Mouse (Mus musculus): ENCODE measurements around the gene Cnot8. TPM values are rescaled to one million over a fixed set of nuclear protein-coding genes. Genes with fewer than 3 reads are reported as not detected.

Gene Cnot8
- polyA plus RNA-seq, 1 experiment from 2014 or later = 92.6 TPM

- WGBS = 79% methylated on average over 6 of the region's 6 CpGs
- Histone ChIP-seq H3K36me3 (ENCODE audit: control insufficient read depth, insufficient read depth, low read length) (peaks cover 59% of the 10 kb centered on the region), H3K9ac (replicated peaks; ENCODE audit: low read depth, low read length) (no peak overlapping the region), H3K27ac (ENCODE audit: low read length) (no peak overlapping the region), H3K4me3 (ENCODE audit: low read depth, low read length) (no peak overlapping the region), H3K4me2 (replicated peaks; ENCODE audit: low read depth, low read length) (no peak overlapping the region), H3K9me3 (ENCODE audit: control insufficient read depth, low read depth, low read length) (no peaks in the 10 kb centered on the region), H3K4me1 (ENCODE audit: control insufficient read depth, insufficient read depth, low read length) (no peaks in the 10 kb centered on the region), H3K27me3 (ENCODE audit: control insufficient read depth, insufficient read depth, low read length) (no peaks in the 10 kb centered on the region)
- ATAC-seq (ENCODE audit: insufficient number of reproducible peaks, insufficient read depth, low FRiP score, low read depth) = no peak
Observed at GRCm38 (mm10) chr11:58129302-58129843, 25.4 kb downstream of the Cnot8 start.

DNA sequence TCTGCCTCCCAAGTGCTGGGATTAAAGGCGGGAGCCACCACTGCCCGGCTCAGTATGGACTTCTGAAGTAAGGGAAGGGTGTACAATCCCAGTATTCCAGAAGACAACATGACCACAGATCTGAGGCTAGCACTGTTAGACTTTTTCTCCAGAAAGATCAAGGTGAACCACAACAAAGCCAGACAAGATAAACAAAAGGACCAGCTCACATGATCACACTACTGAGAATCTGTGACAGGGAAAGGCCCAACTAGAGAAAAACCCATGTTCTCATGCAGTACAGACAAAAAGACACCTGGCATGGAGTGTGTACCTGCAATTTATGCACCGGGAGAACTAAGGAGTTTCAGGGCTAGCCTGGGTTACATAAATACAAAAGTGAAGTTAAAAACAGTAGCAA is 28.1 kb downstream of the Cnot8 start:
- H3K9ac ChIP-seq (replicated peaks; ENCODE audit: low read depth, low read length) = no peak overlapping the region
- no peak for ATAC-seq (ENCODE audit: insufficient number of reproducible peaks, insufficient read depth, low FRiP score, low read depth)
- no peaks in the 10 kb centered on the region for H3K9me3 ChIP-seq (ENCODE audit: control insufficient read depth, low read depth, low read length)
- no peak overlapping the region for H3K4me3 ChIP-seq (ENCODE audit: low read depth, low read length)
- WGBS = 96% methylated on average over 3 of the region's 3 CpGs
- no peaks in the 10 kb centered on the region for H3K4me1 ChIP-seq (ENCODE audit: control insufficient read depth, insufficient read depth, low read length)
- H3K27me3 ChIP-seq (ENCODE audit: control insufficient read depth, insufficient read depth, low read length) = no peaks in the 10 kb centered on the region
- H3K36me3 ChIP-seq (ENCODE audit: control insufficient read depth, insufficient read depth, low read length) = peaks cover 67% of the 10 kb centered on the region
- H3K4me2 ChIP-seq (replicated peaks; ENCODE audit: low read depth, low read length) = no peak overlapping the region
- no peak overlapping the region for H3K27ac ChIP-seq (ENCODE audit: low read length)

DNA sequence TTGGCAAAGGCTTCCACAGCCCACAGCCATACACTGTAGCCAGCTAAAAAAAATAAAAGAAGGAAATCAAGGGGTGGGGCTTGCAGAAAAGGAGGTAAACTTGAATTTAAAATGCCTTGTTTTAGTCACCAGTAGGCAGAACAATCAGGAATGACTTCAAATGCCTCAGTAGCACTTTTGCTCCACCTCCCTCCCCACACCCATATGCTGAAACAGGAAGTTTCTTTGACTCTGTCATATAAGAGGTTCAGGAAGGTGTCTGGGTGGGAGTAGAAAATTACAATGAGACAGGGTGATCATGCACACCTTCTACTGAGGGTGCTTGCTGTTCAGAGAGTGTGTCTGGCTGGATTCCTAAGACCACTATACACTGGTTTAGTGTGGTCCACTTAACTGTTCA is 30.9 kb downstream of the Cnot8 start:
- H3K4me2 ChIP-seq (replicated peaks; ENCODE audit: low read depth, low read length) = no peak overlapping the region
- no peak for ATAC-seq (ENCODE audit: insufficient number of reproducible peaks, insufficient read depth, low FRiP score, low read depth)
- no peak overlapping the region for H3K4me3 ChIP-seq (ENCODE audit: low read depth, low read length)
- H3K36me3 ChIP-seq (ENCODE audit: control insufficient read depth, insufficient read depth, low read length) = peaks cover 63% of the 10 kb centered on the region
- no peak overlapping the region for H3K27ac ChIP-seq (ENCODE audit: low read length)
- no peaks in the 10 kb centered on the region for H3K4me1 ChIP-seq (ENCODE audit: control insufficient read depth, insufficient read depth, low read length)
- no peak overlapping the region for H3K9ac ChIP-seq (replicated peaks; ENCODE audit: low read depth, low read length)
- H3K9me3 ChIP-seq (ENCODE audit: control insufficient read depth, low read depth, low read length) = no peaks in the 10 kb centered on the region
- no peaks in the 10 kb centered on the region for H3K27me3 ChIP-seq (ENCODE audit: control insufficient read depth, insufficient read depth, low read length)

- ATAC-seq (ENCODE audit: insufficient number of reproducible peaks, insufficient read depth, low FRiP score, low read depth) = no peak
- H3K9ac ChIP-seq (replicated peaks; ENCODE audit: low read depth, low read length) = no peak overlapping the region
- H3K36me3 ChIP-seq (ENCODE audit: control insufficient read depth, insufficient read depth, low read length) = peaks cover 65% of the 10 kb centered on the region
Observed at GRCm38 (mm10) chr11:58135296-58135695, 31.3 kb downstream of the Cnot8 start.

GRCm38 (mm10) chr11:58136677-58137076 is 32.7 kb downstream of the Cnot8 start:
- Histone ChIP-seq H3K4me3 (ENCODE audit: low read depth, low read length) (no peak overlapping the region), H3K4me1 (ENCODE audit: control insufficient read depth, insufficient read depth, low read length) (no peaks in the 10 kb centered on the region), H3K4me2 (replicated peaks; ENCODE audit: low read depth, low read length) (no peak overlapping the region), H3K27ac (ENCODE audit: low read length) (no peak overlapping the region), H3K27me3 (ENCODE audit: control insufficient read depth, insufficient read depth, low read length) (no peaks in the 10 kb centered on the region), H3K36me3 (ENCODE audit: control insufficient read depth, insufficient read depth, low read length) (peaks cover 74% of the 10 kb centered on the region), H3K9ac (replicated peaks; ENCODE audit: low read depth, low read length) (no peak overlapping the region), H3K9me3 (ENCODE audit: control insufficient read depth, low read depth, low read length) (no peaks in the 10 kb centered on the region)
- ATAC-seq (ENCODE audit: insufficient number of reproducible peaks, insufficient read depth, low FRiP score, low read depth) = no peak
- WGBS = 92% methylated on average over 6 of the region's 6 CpGs

More at GRCm38 (mm10) chr11:58135296-58135695, 31.3 kb downstream of the Cnot8 start:
- H3K4me2 ChIP-seq (replicated peaks; ENCODE audit: low read depth, low read length) = no peak overlapping the region
- no peak overlapping the region for H3K27ac ChIP-seq (ENCODE audit: low read length)
- H3K9me3 ChIP-seq (ENCODE audit: control insufficient read depth, low read depth, low read length) = no peaks in the 10 kb centered on the region
- H3K4me1 ChIP-seq (ENCODE audit: control insufficient read depth, insufficient read depth, low read length) = no peaks in the 10 kb centered on the region
- H3K4me3 ChIP-seq (ENCODE audit: low read depth, low read length) = no peak overlapping the region
- no peaks in the 10 kb centered on the region for H3K27me3 ChIP-seq (ENCODE audit: control insufficient read depth, insufficient read depth, low read length)

- 90% methylated on average over 11 of the region's 11 CpGs for WGBS
- H3K4me1 ChIP-seq (ENCODE audit: control insufficient read depth, insufficient read depth, low read length) = no peaks in the 10 kb centered on the region
- H3K4me3 ChIP-seq (ENCODE audit: low read depth, low read length) = no peak overlapping the region
- H3K4me2 ChIP-seq (replicated peaks; ENCODE audit: low read depth, low read length) = no peak overlapping the region
- no peaks in the 10 kb centered on the region for H3K27me3 ChIP-seq (ENCODE audit: control insufficient read depth, insufficient read depth, low read length)
- no peak overlapping the region for H3K9ac ChIP-seq (replicated peaks; ENCODE audit: low read depth, low read length)
- no peak for ATAC-seq (ENCODE audit: insufficient number of reproducible peaks, insufficient read depth, low FRiP score, low read depth)
- no peak overlapping the region for H3K27ac ChIP-seq (ENCODE audit: low read length)
- no peaks in the 10 kb centered on the region for H3K9me3 ChIP-seq (ENCODE audit: control insufficient read depth, low read depth, low read length)
- H3K36me3 ChIP-seq (ENCODE audit: control insufficient read depth, insufficient read depth, low read length) = peaks cover 76% of the 10 kb centered on the region
Observed at GRCm38 (mm10) chr11:58138821-58139220, 34.9 kb downstream of the Cnot8 start.

DNA sequence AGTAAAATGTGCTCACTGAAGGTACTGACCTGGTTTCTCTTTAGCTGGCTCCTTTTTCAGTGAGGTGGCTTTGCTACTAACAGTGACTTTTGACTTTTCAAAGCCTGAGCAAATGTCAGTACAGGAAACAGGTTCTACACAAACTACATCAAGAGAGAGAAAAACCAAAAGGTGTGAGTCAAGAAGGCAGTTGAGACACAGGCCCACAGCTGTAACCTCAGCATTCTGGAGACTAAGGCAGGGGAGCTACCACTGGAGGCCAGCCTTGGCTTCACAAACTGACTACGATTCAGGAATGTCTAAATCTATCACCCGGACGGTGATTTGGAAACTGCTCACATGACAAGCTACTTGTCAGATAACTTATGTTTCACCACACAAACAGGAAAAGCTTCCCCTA is 35.5 kb downstream of the Cnot8 start:
- H3K4me1 ChIP-seq (ENCODE audit: control insufficient read depth, insufficient read depth, low read length) = no peaks in the 10 kb centered on the region
- ATAC-seq (ENCODE audit: insufficient number of reproducible peaks, insufficient read depth, low FRiP score, low read depth) = no peak
- no peaks in the 10 kb centered on the region for H3K9me3 ChIP-seq (ENCODE audit: control insufficient read depth, low read depth, low read length)
- H3K36me3 ChIP-seq (ENCODE audit: control insufficient read depth, insufficient read depth, low read length) = peaks cover 76% of the 10 kb centered on the region
- H3K4me2 ChIP-seq (replicated peaks; ENCODE audit: low read depth, low read length) = no peak overlapping the region
- H3K27me3 ChIP-seq (ENCODE audit: control insufficient read depth, insufficient read depth, low read length) = no peaks in the 10 kb centered on the region
- no peak overlapping the region for H3K4me3 ChIP-seq (ENCODE audit: low read depth, low read length)
- no peak overlapping the region for H3K9ac ChIP-seq (replicated peaks; ENCODE audit: low read depth, low read length)
- H3K27ac ChIP-seq (ENCODE audit: low read length) = no peak overlapping the region
- WGBS = 74% methylated on average over 3 of the region's 3 CpGs

GRCm38 (mm10) chr11:58143704-58144426 is 39.9 kb downstream of the Cnot8 start:
- no peaks in the 10 kb centered on the region for H3K9me3 ChIP-seq (ENCODE audit: control insufficient read depth, low read depth, low read length)
- H3K9ac ChIP-seq (replicated peaks; ENCODE audit: low read depth, low read length) = no peak overlapping the region
- no peak overlapping the region for H3K4me3 ChIP-seq (ENCODE audit: low read depth, low read length)
- no peaks in the 10 kb centered on the region for H3K4me1 ChIP-seq (ENCODE audit: control insufficient read depth, insufficient read depth, low read length)
- WGBS = 89% methylated on average over 9 of the region's 9 CpGs
- no peak overlapping the region for H3K27ac ChIP-seq (ENCODE audit: low read length)
- H3K36me3 ChIP-seq (ENCODE audit: control insufficient read depth, insufficient read depth, low read length) = peaks cover 79% of the 10 kb centered on the region
- H3K27me3 ChIP-seq (ENCODE audit: control insufficient read depth, insufficient read depth, low read length) = no peaks in the 10 kb centered on the region
- ATAC-seq (ENCODE audit: insufficient number of reproducible peaks, insufficient read depth, low FRiP score, low read depth) = no peak
- no peak overlapping the region for H3K4me2 ChIP-seq (replicated peaks; ENCODE audit: low read depth, low read length)

GRCm38 (mm10) chr11:58146241-58146640 is 42.3 kb downstream of the Cnot8 start:
- 90% methylated on average over 5 of the region's 5 CpGs for WGBS
- no peak overlapping the region for H3K27ac ChIP-seq (ENCODE audit: low read length)
- H3K36me3 ChIP-seq (ENCODE audit: control insufficient read depth, insufficient read depth, low read length) = peaks cover 73% of the 10 kb centered on the region
- no peak for ATAC-seq (ENCODE audit: insufficient number of reproducible peaks, insufficient read depth, low FRiP score, low read depth)
- H3K9ac ChIP-seq (replicated peaks; ENCODE audit: low read depth, low read length) = no peak overlapping the region
- no peaks in the 10 kb centered on the region for H3K9me3 ChIP-seq (ENCODE audit: control insufficient read depth, low read depth, low read length)
- H3K4me2 ChIP-seq (replicated peaks; ENCODE audit: low read depth, low read length) = no peak overlapping the region
- no peaks in the 10 kb centered on the region for H3K27me3 ChIP-seq (ENCODE audit: control insufficient read depth, insufficient read depth, low read length)
- H3K4me3 ChIP-seq (ENCODE audit: low read depth, low read length) = no peak overlapping the region
- H3K4me1 ChIP-seq (ENCODE audit: control insufficient read depth, insufficient read depth, low read length) = no peaks in the 10 kb centered on the region

Measured in stomach, embryonic 14.5 days (tissue).